Mouse (Mus musculus) layer of hippocampus, adult 11-12 months (tissue): ENCODE data around the gene Ccdc93.

Experiments used
- DNase-seq: peaks from one replicate; pipeline ENCODE4 v3.0.0; 2022; ENCODE audit warnings: low spot score

Gene Ccdc93

GRCm38 (mm10) chr1:121527061-121527460 lies 96.2 kb downstream of the Ccdc93 start:
- DNase-seq, result no peak

DNA sequence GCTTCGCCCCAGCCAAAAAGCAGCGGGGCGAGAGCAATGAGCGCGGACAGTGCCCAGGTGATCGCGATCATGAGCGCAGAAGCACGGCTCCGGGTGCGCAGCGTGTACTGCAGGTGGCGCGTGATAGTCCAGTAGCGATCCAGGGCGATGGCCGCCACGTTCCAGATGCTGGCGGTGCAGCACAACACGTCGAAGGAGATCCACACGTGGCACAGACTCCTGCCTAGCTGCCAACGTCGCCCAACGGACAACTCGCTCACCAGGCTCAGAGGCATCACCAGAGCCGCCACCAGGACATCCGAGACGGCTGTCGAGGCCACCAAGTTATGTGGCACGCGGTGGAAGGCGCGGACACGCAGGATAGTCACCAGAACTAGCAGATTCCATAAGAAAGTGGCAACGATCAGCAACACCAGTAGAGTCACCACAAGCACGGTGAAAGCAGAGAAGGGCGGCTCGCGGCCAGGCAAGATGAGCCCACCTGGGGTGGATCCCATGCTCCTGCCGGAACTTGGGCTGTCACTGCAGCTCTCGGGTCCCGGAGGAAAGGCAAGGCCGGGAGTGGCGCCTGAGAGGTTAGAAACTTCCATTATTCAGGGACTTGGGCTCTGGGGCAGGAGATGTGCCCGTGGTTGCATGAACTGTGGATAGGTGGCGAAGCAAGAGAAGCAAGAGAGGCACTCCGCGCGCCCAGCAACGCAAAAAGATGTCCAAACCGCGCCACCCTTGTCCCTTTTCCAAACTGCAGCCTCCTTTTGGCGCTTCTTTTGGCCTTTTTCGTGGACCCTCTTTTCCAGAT lies 97.0 kb downstream of the Ccdc93 start:
- no peak for DNase-seq

DNA sequence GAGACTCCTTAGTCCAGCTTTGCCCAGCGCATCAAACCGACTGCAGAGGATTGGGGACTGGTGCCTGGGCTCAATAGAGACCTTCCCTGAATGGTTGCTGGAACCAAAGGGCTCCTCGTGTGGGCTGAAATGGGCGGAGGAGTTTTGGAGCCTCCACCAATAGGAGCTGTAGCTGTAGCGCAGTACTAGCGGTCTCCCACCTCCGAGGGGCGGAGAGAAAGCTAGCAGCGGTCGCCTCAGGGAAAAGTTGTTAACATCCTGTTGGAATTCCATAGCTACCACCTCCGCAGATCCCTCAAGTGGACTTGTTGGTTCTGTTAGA lies 97.5 kb downstream of the Ccdc93 start, which contains the start of gene Htr5b:
Gene Htr5b (minus strand): TSS at position 67 of the 322 bp plus-strand sequence.
- no peak for DNase-seq

GRCm38 (mm10) chr1:121529286-121529685 lies 98.4 kb downstream of the Ccdc93 start:
- DNase-seq, result no peak

GRCm38 (mm10) chr1:121531439-121531838 lies 100.6 kb downstream of the Ccdc93 start:
- no peak for DNase-seq

GRCm38 (mm10) chr1:121540361-121540760 lies 109.5 kb downstream of the Ccdc93 start:
- DNase-seq, result peak; percentile 31

- DNase-seq, result no peak
These were observed 116.0 kb downstream of the Ccdc93 start for GRCm38 (mm10) chr1:121546844-121547243.

DNA sequence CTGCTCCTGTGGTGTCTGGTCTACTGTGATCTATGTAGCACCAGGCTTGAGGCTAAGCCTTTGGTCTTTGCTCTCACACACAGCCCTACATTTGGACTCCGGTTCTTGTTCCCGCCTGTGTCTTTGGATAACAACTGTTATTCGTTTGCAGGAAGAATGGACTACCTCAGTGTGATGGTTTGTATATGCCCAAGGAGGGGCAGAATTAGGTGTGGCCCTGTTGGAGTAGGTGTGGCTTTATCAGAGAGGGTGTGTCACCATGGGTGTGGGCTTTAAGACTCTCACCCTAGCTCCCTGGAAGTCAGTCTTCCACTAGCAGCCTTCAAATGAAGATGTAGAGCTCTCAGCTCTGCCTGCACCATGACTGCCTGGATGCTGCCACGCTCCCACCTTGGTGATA lies 117.8 kb downstream of the Ccdc93 start:
- no peak for DNase-seq

DNA sequence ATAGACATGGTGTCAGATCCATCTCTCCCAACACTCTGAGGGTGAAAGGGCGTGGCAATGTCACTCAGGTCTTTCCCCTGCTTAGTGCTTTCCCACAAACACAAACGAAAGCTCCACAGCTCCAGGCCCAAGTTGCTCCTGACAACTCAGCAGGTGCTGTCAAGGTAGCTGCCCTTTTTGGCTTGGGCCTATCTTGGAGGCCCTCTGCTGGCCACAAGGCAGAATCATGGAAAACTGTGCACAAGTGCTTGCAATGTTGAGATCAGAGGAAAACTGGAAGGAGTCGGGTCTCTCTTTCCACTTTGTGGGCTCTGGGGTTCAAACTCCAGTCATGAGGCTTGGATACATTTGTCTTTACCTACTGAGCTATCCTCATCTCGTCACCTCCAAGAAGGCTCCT lies 118.6 kb downstream of the Ccdc93 start:
- no peak for DNase-seq

DNA sequence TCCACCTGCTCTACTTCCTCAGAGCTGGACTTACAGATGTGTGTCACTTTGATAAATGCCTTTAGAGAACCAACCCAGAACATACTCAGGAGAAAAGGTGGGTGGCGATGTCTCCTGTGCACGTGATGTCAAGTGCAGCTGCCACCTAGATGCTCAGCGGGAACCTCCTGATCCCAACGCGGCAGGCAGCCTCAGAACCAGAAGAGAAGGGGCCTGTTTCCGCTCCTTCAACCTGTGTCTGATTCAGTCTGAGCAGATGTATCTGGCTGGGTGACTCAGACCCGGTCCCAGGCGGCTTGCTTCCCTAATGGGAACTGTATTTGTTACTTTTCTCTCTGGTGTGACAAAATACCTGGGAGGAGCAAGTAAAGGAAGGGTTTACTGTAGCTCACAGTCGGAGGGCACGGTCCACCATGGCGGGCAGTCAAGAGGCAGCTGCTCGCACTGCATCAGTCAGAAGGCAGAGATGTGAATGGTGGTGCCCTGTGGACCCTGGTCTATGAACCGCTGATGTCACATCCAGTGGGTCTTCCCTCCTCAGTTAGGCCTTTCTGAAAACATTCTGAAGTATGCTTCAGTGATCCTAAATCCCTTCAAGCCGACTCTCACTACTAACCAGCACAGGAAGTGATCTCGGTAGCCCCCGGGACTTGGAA lies 120.1 kb downstream of the Ccdc93 start:
- no peak for DNase-seq

- peak; percentile 33 for DNase-seq
These were observed 120.6 kb downstream of the Ccdc93 start for GRCm38 (mm10) chr1:121551457-121551835.
